Mouse (Mus musculus) fat pad, adult 2 months (tissue): ENCODE measurements at regions not wholly inside any gene's neighbourhood (a gene's known extent, or its start where the extent isn't known, plus 50 kb on each side); places are given as distances from the start of the nearest gene placed in this dataset.

Experiments used
- DNase-seq: peaks from one replicate; pipeline ENCODE4 v3.0.0-alpha.2; 2011; ENCODE audit warnings: low read depth, low spot score; ENCODE audit errors: extremely low read depth

DNA sequence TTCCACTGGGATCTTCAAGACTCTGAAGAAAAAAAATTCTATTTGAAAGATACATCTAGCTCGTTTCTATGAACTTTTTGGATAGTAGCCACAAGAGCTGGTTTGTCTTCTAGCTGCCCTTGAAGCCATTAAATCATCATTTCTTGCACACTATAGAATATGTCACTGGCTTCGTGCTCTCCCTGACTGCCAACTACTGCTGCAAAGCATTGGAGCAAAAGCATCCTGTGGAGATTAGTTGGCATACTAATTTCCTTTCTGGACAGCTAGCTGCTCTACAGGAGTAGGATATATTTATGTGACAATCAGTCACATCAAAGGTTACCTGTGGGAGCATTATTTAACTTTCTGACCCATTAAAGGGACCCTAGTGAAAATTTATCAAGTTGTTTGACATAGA is 243.1 kb downstream of the Pdgfc start:
- DNase-seq, result no peak

GRCm38 (mm10) chr3:81289762-81290161 is 253.5 kb downstream of the Pdgfc start:
- DNase-seq, result no peak

DNA sequence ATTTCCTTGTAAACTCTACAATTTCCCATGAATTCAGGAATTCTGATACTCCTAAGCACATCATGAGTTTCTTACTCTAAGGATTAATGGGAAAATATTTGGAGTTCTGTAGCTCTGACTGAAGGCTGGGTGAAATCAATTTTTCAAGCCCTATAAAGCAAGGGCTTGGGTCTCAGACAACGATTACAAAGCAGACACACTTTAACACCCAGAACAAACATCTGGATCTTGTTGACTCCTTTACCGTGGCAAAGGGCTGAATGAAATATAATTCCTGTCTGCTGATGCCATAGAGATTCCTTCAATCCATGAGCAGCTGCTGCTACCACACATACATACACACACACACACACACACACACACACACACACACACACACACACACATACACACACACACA is 256.2 kb downstream of the Pdgfc start:
- DNase-seq, result no peak

GRCm38 (mm10) chr3:81293186-81293819 is 257.1 kb downstream of the Pdgfc start:
- DNase-seq, result no peak

- DNase-seq, result no peak
Observed at GRCm38 (mm10) chr3:81304017-81304791, 268.0 kb downstream of the Pdgfc start.

GRCm38 (mm10) chr3:81305412-81306165 is 269.4 kb downstream of the Pdgfc start:
- no peak for DNase-seq

DNA sequence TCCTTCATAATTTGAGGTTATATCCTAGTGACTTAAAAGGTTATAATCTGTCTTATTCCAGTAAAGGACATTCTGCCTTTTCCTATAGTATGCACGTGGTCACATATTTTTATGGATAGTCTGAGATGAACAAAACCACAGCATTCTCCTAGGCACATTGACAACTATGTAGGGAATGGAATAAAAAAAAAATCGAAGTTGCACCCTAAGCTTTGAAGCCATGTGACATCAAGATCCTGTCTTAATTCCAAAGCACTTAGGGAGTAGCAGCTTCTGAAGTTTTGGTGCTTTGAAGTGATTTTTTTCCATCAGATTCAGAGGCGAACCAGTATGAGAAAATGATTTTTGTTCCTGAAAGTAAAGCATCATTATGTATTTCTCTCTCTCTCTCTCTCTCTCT is 290.6 kb downstream of the Pdgfc start:
- DNase-seq, result no peak

- no peak for DNase-seq
Observed at GRCm38 (mm10) chr3:81351739-81352138, 315.5 kb downstream of the Pdgfc start.

DNA sequence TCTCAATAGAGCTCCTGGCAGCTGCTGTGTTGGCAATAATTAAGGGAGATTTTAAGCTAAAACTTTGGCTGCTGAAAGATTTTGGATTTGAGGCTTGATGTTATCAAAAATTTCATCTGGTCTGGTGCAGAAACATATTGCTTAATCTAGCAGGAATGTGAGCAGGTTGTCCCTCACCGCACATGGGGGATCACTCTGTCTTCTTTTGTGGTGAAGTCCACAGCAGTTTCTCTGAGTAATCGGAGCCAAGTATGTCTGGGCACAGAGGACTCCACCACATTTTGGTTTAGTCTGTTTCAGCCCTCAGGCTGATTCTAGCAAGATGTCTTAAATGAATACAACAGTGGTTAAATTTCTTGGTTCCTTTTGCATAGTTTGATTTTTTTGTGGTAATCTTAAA is 331.7 kb downstream of the Pdgfc start:
- DNase-seq, result peak; percentile 73

DNA sequence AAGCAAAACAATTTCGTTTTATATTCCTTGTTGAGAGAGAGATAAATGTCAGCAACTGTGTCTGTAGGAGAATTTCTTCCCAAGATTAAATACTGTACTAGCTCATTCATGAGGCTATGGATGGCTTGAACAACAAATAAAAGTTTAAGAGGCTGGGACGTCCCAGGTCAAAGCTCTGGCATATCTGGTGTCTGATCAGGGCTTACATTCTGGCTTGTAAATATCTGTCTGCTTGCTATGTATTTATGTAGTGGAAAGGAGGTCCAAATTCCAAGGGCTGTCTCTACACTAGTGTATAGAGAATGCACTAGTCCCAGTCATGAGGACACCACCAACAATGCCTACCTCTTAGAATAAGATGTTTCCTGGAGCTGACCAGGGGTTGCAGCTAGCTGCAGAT is 332.4 kb downstream of the Pdgfc start:
- no peak for DNase-seq

- DNase-seq, result no peak
Observed at GRCm38 (mm10) chr3:81369742-81370141, 333.5 kb downstream of the Pdgfc start.

DNA sequence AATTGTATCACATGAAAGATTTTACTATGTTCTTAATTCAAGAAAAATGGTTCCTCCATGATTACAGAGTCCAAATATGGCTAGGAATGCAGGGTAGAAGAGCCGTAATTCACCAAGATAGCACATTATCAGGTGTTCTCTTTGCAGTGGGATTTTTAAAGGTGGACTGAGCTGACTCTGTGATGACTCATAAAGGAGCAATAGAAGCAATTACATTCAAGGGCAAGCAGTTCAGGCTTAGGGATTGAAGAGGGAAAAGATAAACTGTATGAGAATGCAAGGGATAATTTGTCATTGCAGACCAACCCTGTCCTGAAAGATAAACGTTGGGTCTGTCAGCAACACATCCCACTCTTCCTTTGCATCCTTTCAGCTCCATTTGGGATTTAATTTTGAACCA is 339.8 kb downstream of the Pdgfc start:
- DNase-seq, result no peak

- no peak for DNase-seq
Observed at GRCm38 (mm10) chr3:81377466-81377865, 341.2 kb downstream of the Pdgfc start.

- DNase-seq, result no peak
Observed at GRCm38 (mm10) chr3:81379362-81379761, 343.1 kb downstream of the Pdgfc start.

- no peak for DNase-seq
Observed at GRCm38 (mm10) chr3:81386931-81387330, 350.7 kb downstream of the Pdgfc start.

DNA sequence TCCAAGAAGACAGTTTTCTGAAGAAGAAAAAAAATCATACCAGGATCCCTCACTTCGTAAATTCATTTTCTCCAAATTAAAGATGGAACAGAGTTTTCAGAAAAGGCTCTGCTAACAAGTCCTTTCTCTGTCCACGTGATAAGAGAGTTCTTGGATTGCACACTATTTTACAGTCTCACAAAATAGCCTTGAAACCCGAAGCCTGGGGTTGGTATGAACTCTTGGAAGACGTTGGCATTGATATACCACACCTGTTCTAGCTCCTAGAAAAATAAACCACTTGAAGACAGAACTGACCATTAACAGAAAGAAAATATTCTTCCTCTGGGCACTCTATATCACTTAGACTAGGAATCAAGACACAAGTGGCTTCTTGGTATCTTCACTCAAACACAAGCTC is 351.4 kb downstream of the Pdgfc start:
- no peak for DNase-seq

- no peak for DNase-seq
Observed at GRCm38 (mm10) chr3:81397212-81397611, 361.0 kb downstream of the Pdgfc start.

DNA sequence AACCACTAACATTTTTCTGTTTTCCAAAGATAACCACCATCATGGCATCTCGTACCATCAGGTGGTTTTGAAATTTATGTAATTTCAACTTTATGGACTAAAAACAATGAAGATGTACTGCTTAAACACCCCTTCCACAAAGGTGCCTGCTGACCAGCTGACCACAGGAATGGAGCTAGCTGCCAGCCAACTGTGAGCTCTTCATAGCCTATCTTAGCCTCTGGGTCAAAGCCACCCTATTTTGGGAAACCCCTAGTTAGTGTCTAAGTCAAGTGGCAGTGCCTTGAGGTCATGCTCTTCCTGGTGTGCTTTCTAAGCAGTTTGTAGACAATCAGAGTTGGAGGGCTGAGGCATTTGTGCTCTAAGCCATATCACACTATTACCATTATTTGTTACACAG is 364.8 kb downstream of the Pdgfc start:
- DNase-seq, result no peak

DNA sequence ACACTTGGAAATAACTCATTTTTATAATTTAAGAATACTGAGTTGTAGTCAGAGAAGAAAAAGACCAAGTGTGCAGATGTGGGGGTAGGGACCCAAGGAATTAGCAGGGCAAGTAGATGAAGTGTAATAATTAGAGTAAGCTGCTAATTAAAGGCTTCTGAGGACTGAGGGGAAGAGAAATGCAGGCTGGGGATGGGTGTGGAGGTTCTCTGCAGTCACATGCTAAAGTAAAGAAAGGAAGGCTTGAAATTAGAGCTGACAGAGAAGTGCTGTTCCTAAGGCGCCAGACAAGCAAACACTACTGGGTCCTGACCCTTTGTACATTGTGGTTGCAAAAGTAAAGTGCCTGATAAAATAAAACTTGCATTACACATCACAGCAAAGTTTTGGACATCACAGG is 372.7 kb downstream of the Pdgfc start:
- no peak for DNase-seq

- DNase-seq, result no peak
Observed at GRCm38 (mm10) chr3:81421875-81422274, 385.7 kb downstream of the Pdgfc start.

- no peak for DNase-seq
Observed at GRCm38 (mm10) chr3:81426765-81427164, 390.5 kb downstream of the Pdgfc start.
